Mouse (Mus musculus): ENCODE measurements around the gene S100pbp.

Gene S100pbp

DNA sequence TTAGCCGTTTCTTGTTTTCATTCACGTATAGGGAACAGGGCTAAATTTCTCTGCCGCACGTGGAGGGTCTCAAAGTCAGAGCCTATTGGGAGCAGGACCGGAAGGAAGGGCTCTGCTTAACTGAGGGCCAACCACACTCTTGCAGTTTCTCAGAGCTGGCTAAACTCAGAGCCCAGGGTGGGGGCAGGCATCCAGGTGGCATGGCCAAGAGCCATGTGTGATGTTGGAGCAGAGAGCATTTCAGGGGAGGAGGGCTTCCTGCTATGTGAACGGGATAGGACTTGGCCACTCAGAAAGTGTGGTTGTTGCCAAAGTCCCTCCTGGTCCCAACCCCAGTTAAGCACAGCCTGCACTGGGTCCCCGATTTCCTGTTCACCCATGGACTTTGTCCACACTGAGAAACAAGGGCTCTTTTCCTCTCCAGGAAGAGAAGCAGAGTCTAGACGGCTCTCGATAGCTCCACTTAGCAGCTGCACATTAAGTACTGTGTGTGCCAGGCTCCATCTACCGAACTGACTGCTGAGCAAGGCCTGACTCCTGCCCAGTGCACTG lies 82.1 kb downstream of the S100pbp start:
- CTCF ChIA-PET: no interaction called here

DNA sequence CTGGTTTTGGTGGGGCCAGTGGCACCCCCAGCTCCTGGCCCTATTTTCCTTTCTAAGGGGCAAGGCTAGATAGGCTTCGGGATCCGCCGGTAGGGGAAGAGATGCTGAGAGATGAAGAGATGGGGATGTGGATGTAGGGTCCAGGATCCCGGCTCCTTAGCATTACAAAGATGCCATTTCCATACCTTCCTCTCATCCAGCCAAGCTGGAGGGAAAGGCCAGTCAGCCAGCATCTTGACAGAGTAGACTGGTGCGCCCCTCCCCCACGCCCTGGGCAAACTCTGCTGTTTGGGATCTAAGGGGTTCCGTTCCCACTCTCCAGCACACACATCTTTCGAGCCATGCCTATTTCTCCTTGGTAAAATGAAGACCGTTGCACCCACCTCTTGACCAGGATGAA lies 83.5 kb downstream of the S100pbp start:
- CTCF ChIA-PET: no interaction called here

DNA sequence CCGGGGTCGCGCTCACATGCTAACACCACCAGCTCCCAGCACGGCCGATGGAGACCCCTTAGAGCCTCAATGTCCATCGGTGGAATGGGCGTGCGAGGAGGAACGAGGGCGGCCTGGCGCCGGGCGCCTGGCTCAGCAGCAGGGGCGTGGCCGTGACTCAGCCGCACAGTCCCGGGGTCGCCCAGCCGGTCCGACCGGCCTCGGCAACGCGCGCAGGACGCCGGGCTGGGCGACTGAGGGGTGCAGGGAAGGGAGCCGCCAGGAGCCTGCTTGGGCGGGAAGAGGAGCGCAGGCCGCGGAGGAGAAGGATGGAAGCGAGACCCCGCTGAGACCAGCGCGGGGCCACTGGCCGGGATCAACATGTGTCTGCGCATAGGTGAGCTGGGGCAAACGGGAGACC lies 84.2 kb downstream of the S100pbp start, which contains the start of gene Tmem54:
TSS of gene Tmem54 (plus strand) at position 193 of the 400 bp plus-strand sequence.
- CTCF ChIA-PET: no interaction called here

DNA sequence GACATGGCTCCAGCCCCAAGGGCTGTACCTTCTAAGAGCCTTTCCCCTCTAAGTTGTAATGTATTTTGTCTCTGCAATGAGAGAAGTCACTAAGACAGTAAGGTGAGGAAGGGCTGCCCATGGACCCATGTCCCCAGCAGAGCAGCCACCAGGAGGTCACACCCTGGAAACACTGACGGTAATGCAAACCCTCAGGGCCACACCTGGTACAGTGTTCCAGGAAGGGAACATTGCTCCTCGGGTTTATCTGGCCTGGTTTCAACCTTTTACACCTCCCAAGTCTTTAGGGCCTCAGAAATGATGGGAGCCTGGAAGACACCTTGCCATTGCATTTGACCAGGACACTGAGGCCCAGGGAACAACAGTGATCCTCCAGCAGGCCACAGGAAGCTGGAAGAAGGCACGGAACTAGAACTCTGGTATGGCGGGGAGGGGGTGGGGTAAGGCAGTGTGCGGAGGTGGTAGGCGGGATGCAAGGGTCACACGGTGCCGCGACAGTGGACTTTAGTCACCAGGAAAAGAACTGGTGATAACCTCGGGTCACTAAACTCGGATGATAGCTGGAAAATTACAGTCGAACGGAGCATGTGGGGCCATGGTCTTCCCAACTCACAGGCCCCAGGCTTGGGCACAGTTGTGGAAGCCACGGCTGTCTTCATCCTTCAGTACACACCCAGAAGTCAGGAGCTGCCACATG lies 87.2 kb downstream of the S100pbp start:
- CTCF ChIA-PET: no interaction called here
